ENCODE assay signal across 8 mouse cellular contexts in genomic region chr2:93954781-93955578, GRCm38 (mm10). TPM values are rescaled to one million over a fixed set of nuclear protein-coding genes. Genes with fewer than 3 reads are reported as not detected.
DNase-seq lines count a peak whose midpoint lies in the region; ATAC-seq and TF ChIP-seq lines count a peak whose summit lies in the region.

No protein-coding gene starts in this region.

- H3K9ac ChIP-seq in embryonic facial prominence, embryonic 14.5 days (ENCODE audit: low read depth, low read length), result no peak overlapping the region
- H3K9ac ChIP-seq in midbrain, postnatal 0 days (replicated peaks; ENCODE audit: low read length, poor library complexity, severe bottlenecking), result peak overlapping the region; percentile 83

- peaks cover 5% of the 10 kb centered on the region; the same call in 1 of the 2 replicates for H3K4me1 ChIP-seq in embryonic facial prominence, embryonic 14.5 days (ENCODE audit: control insufficient read depth, insufficient read depth, low read length)
- H3K4me1 ChIP-seq in midbrain, postnatal 0 days (ENCODE audit: insufficient read depth, low read length), result no peaks in the 10 kb centered on the region

- under 1% methylated on average over 31 of the region's 32 CpGs for WGBS in embryonic facial prominence, embryonic 14.5 days
- WGBS in midbrain, postnatal 0 days, result under 1% methylated on average over 27 of the region's 32 CpGs

- no peak overlapping the region for H3K27ac ChIP-seq in embryonic facial prominence, embryonic 14.5 days (replicated peaks; ENCODE audit: low read depth, low read length)
- 0 out of 2 replicates have a peak overlapping the region, but pooled peaks have one; percentile 13 for H3K27ac ChIP-seq in midbrain, postnatal 0 days (ENCODE audit: low read depth, low read length)

- H3K27me3 ChIP-seq in embryonic facial prominence, embryonic 14.5 days (replicated peaks; ENCODE audit: control insufficient read depth, insufficient read depth, low read length), result peaks cover 61% of the 10 kb centered on the region
- peaks cover 13% of the 10 kb centered on the region for H3K27me3 ChIP-seq in midbrain, postnatal 0 days (ENCODE audit: insufficient read depth, low read length)

- no peak for ATAC-seq in embryonic facial prominence, embryonic 14.5 days (ENCODE audit: low read depth)
- no peak for ATAC-seq in midbrain, postnatal 0 days (ENCODE audit: low FRiP score)

- H3K4me3 ChIP-seq in embryonic facial prominence, embryonic 14.5 days (ENCODE audit: low read depth, low read length), result peak overlapping the region; percentile 66
- peak overlapping the region; percentile 78 for H3K4me3 ChIP-seq in midbrain, postnatal 0 days (ENCODE audit: low read depth, low read length)

- no peaks in the 10 kb centered on the region for H3K9me3 ChIP-seq in embryonic facial prominence, embryonic 14.5 days (ENCODE audit: control insufficient read depth, low read length)
- H3K9me3 ChIP-seq in midbrain, postnatal 0 days (ENCODE audit: low read length), result no peaks in the 10 kb centered on the region

- peak; percentile 33 for TF ChIP-seq CTCF in midbrain, postnatal 0 days (IDR thresholded peaks at IDR 0.05)

- peak; percentile 13 for DNase-seq in kidney, adult 18-20 months
- DNase-seq in kidney, postnatal 36 days, result no peak
- DNase-seq in brain, adult 2 months (ENCODE audit: low read depth, low spot score), result peak; percentile 80
- no peak for DNase-seq in embryonic facial prominence, embryonic 14.5 days (ENCODE audit: low spot score)
- peak; percentile 34 for DNase-seq in kidney, postnatal 10 days
- DNase-seq in midbrain, postnatal 0 days (ENCODE audit: low spot score), result peak; percentile 44
- no peak for DNase-seq in gastrocnemius, postnatal 4 days (ENCODE audit: low spot score in 2 of 2)
- no peak for DNase-seq in ovary, postnatal 14 days (ENCODE audit: low spot score)

- peak overlapping the region; percentile 95 for H3K4me2 ChIP-seq in embryonic facial prominence, embryonic 14.5 days (ENCODE audit: low read depth, low read length)
- peak overlapping the region; percentile 98 for H3K4me2 ChIP-seq in midbrain, postnatal 0 days (ENCODE audit: low read depth, low read length, poor library complexity, severe bottlenecking)

- no peaks in the 10 kb centered on the region for H3K36me3 ChIP-seq in embryonic facial prominence, embryonic 14.5 days (ENCODE audit: control insufficient read depth, insufficient read depth, low read length)
- H3K36me3 ChIP-seq in midbrain, postnatal 0 days (ENCODE audit: insufficient read depth, low read length), result no peaks in the 10 kb centered on the region

RNA-seq across cellular contexts. Expression of gene Gm13889, which starts 2.0 kb away (rescaled TPM):
- polyA plus RNA-seq in embryonic facial prominence, embryonic 14.5 days (2014; fragmentation: Nextera tagmentation; extraction: Ambion mirVana), result 6.9 and 10.6 TPM in 2 replicates
- total RNA-seq in midbrain, postnatal 0 days (2014; rRNA removed), result 21.9 and 23.3 TPM in 2 replicates
- polyA plus RNA-seq in midbrain, postnatal 0 days (2015; fragmentation: Nextera tagmentation; extraction: Ambion mirVana), result 9.3 and 10.4 TPM in 2 replicates
- total RNA-seq in gastrocnemius, postnatal 4 days (2021), result 10 to 100 TPM; 29.8 to 35.1 TPM

RNA-seq across cellular contexts. Expression of gene Gm27027, which starts 41.2 kb away (rescaled TPM):
- polyA plus RNA-seq in embryonic facial prominence, embryonic 14.5 days (2014; fragmentation: Nextera tagmentation; extraction: Ambion mirVana), result not detected in 2 replicates
- total RNA-seq in midbrain, postnatal 0 days (2014; rRNA removed), result not detected in 2 replicates
- not detected in 2 replicates for polyA plus RNA-seq in midbrain, postnatal 0 days (2015; fragmentation: Nextera tagmentation; extraction: Ambion mirVana)
- not detected for total RNA-seq in gastrocnemius, postnatal 4 days (2021)

RNA-seq across cellular contexts. Expression of gene Alkbh3, which starts 55.6 kb away (rescaled TPM):
- polyA plus RNA-seq in embryonic facial prominence, embryonic 14.5 days (2014; fragmentation: Nextera tagmentation; extraction: Ambion mirVana), result 53.8 and 69.8 TPM in 2 replicates
- total RNA-seq in midbrain, postnatal 0 days (2014; rRNA removed), result 28.6 and 57.3 TPM in 2 replicates
- 45.3 and 52.2 TPM in 2 replicates for polyA plus RNA-seq in midbrain, postnatal 0 days (2015; fragmentation: Nextera tagmentation; extraction: Ambion mirVana)
- total RNA-seq in gastrocnemius, postnatal 4 days (2021), result 10 to 100 TPM; 67.6 to 70.5 TPM

Comparison
In these comparisons a context has a peak if more than half of its experiments do, and no peak if none do; other contexts are left out.
1. DNase-seq: peak in kidney, adult 18-20 months (single experiment), brain, adult 2 months (single experiment), kidney, postnatal 10 days (single experiment) and midbrain, postnatal 0 days (single experiment); none in kidney, postnatal 36 days (0 of 2), embryonic facial prominence, embryonic 14.5 days (single experiment), gastrocnemius, postnatal 4 days (0 of 2) and ovary, postnatal 14 days (single experiment).